Mouse (Mus musculus): ENCODE results near the gene Car3.

DNA sequence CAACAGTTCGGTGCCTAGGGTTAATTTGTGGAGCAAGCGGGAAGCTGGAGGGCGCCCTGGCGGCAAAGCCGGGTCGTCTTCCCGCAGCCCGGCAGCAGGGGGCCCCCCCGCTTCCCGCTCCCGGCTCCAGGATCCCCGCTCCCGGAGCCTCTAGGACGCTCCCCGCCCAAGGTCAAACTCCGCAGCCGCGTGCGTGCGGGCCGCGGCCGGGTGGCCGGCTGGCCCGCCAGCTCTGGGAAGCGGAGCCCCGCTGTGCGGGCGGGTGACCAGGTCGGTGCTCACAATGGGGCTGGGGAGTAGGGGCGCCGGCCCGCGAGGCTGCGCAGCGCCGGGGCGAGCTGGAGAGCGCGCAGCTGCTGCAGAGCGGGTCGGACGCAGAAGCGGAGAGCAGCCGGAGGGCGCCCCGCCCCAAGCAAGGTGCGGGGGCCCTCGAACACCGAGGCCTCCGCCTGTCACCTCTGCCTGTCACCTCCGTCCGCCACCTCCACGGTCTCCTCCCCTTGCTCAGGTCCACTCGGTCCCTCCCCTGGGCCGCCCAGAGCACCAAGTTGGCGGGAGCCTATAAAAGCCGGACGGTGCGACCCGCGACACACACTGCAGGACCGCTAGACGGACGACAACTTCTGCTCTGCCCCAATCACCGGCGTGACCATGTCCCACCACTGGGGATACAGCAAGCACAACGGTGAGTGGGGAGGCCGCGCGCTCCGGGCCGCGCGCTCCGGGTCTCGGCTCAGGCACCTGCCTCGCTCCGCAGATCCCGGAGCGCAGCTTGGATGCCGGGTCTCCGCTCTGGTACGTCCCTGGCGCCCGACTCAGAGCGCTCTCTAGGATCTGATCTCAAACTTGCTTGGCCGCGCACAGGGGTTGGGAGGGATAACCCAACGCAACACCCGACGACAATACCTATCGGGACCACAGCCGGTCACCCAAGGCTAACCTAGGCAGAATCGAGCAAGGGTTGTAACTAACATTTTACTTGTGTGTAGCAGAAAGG lies 23.1 kb downstream of the Car3 start, which contains the start of gene Car2:
- peak; percentile 26; the same call in 1 of the 2 replicates for TF ChIP-seq CTCF (IDR thresholded peaks at IDR 0.05; ENCODE audit: borderline replicate concordance, insufficient read depth, low read depth, low read length)
- TF ChIP-seq POLR2A (IDR thresholded peaks at IDR 0.05; ENCODE audit: borderline replicate concordance, insufficient read depth, low read length): no peak

Data from cerebellum, adult 2 months (tissue).